Mouse (Mus musculus): ENCODE results near the gene Pik3ap1.
"Not testable (repeated sequence)": the region's sequence is repeated elsewhere in the genome, so short reads cannot be mapped to it uniquely, and the experiment has no call there.

Gene Pik3ap1

DNA sequence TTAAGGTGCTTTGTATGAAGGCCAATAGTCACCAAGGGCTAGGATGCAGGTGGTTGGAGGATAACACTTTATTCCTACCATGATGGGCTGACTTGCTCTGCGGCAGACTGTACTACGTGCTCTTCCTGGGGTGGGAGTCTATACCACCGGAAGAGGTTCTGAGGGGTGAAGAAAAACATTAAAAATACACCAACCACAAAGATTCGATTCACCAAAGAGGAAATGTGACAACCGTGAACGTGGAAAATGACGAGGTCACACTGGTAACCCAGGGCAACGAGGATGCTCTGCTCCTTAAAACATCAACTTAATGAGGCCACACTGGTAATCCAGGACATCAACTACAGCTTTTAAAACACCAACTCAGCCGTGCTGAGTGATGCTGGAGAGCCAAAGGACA is 56.2 kb downstream of the Pik3ap1 start:
- DNase-seq: no peak

DNA sequence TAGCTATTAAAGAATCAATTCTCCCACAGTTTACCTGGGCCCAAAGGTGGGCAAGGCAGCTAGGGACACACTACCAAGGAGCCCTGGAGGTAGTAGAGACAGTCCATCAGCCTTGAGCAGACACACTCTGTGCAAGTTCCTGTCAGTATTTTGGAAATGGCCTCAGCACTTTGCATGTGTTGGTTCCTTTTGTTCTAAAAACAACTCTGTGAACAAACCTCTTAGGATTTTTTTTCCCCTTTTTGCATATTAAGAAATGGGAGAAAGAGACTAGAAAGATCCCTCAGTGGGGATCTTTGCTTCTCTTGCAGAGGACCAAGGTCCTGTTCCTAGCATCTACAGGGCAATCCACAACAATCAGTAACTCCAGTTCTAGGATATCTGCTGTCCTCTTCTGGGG is 61.1 kb downstream of the Pik3ap1 start:
- no peak for DNase-seq

DNA sequence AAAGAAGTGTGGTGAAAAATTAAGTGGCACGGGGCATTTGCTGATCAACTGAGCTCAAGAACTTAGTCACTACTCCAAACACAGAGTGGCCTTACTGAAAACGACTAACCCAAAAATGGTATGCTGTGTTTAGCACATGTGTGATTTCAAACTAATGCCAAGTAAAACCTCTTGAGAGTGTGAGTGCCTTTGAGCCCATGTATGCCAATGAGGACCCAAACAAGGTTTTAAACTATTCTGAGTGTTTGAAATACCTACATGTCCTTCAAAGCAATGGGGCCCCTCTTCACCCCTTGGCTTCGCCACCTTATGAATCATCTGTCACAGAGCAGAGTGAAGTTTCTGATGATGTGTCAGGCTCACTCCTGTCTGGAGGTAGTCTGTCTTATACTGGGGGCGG is 61.8 kb downstream of the Pik3ap1 start:
- no peak for DNase-seq

DNA sequence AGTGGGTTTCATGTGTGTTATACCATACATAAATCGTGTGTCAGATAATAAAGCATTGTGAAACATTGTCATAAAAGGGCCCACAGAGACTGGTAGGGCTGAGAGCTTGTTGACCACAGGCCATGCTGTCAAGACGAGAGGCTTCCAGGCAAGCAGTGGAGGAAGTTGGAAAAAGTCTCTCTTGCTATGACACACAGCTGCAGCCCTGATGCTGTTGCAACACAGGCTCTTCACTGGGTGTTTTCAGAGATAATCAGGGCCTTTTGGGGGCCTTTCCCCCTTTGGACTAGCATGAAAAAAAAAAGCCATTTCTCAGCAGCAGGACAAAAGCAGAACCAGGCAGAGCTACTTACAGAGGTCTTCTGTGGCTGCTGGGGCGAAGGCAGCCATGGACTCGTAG is 63.8 kb downstream of the Pik3ap1 start:
- no peak for DNase-seq

DNA sequence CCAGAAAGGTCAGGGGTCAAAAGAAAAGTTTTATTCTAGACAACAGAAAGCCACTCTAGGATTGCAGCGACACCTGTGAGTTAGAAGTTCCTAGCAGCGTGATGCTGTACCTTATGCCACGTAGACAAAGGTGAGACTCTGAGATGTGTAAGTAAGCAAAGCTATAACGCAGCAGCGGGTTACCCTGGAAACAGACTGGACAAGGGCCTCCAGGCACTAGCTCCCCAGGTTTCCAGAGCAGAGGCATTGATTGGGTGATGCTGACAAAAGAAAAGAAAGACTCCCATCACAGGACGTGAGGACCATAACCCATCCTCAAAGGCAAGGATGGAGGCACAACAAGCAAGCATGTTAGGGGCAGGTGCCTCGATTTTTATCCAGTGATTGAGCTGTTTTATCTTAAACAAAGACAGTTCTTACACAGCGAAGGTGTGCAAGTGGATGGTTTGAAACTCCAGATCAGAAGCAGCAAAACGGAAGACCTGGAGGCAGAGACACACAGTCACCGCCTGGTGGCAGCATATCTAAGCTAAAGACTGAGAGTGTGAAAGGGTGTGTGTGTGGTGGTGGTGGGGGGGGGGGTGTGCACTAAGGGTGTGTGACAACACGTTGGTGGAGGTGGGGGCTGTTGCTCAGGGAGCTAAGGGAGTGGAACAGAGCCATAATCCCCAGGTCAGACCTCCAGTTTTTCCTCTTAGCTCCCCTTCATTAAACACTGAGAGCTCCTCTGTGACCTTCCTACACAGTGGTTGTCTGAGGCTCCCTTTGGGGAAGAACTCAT is 67.4 kb downstream of the Pik3ap1 start:
- peak; percentile 56 to 77 for DNase-seq

DNA sequence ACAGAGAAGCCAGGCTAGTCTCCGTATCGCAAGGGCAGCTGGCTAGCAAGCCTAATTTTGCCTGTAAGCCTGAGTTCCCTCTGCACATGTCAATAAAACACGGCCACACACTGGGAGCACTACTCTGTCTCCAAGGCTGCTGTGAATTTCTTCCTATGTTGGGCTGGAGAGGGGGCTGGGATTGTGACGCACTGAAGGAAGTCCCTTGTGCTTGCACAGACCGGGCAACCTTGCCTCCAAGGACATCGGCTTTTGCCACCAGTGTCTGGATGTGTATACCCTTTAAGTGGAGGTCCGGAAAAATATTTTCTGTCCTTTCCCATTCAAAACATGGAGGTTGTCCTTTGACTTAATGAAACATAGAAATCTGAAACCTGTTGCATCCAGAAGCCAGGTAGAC is 70.2 kb downstream of the Pik3ap1 start:
- DNase-seq: no peak

DNA sequence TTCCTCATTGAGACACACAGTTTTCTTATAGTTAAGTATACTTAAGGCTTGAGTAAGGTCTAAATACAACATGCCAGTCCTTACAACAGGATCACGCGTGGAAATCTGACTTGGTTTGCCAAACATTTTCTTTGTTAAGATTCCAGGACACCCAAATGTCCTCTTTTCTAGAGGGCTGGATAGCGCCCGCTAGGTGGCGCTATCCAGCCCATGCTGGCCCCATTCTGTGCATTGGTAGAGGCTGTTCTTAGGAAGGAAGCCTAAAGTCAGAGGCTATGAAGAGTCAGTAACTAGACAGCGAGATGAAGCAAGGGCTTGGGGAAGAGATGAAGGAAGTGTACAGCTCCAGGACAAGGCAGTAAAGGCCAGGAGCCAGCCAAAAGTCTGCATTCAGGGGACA is 71.2 kb downstream of the Pik3ap1 start:
- DNase-seq: peak in 1 of 2 experiments; percentile 24

DNA sequence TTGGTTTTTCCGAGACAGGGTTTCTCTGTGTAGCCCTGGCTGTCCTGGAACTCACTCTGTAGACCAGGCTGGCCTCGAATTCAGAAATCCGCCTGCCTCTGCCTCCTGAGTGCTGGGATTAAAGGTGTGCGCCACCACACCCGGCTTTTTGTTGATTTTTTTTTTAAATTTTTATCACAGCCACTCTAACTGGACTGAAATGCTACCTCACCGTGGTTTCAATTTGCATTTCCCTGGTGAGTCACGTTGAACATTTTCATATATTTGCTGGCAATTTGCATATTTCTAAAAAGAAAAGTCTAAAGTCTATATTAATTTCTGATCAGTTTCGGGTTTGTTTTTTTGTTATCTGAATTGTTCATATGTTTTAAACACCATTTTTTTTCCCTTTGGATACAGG is 72.3 kb downstream of the Pik3ap1 start:
- not testable (repeated sequence) for DNase-seq

DNA sequence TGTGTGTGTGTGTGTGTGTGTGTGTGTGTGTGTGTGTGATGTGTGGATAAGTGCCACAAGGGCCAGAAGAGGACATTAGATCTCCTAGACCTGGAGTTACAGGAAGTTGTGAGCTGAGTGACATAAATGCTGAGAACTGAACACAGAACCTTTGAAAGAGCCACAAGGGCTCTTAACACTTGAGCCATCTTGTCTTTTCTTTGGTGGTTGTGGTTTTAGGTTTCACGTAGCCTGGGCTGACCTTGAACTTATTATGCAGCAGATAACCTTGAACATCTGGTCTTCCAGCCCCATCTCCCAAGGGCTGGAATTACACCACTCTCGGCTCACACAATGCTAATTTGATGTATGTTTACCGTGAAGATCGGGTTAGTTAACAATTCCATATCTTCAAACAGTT is 72.9 kb downstream of the Pik3ap1 start:
- no peak for DNase-seq

DNA sequence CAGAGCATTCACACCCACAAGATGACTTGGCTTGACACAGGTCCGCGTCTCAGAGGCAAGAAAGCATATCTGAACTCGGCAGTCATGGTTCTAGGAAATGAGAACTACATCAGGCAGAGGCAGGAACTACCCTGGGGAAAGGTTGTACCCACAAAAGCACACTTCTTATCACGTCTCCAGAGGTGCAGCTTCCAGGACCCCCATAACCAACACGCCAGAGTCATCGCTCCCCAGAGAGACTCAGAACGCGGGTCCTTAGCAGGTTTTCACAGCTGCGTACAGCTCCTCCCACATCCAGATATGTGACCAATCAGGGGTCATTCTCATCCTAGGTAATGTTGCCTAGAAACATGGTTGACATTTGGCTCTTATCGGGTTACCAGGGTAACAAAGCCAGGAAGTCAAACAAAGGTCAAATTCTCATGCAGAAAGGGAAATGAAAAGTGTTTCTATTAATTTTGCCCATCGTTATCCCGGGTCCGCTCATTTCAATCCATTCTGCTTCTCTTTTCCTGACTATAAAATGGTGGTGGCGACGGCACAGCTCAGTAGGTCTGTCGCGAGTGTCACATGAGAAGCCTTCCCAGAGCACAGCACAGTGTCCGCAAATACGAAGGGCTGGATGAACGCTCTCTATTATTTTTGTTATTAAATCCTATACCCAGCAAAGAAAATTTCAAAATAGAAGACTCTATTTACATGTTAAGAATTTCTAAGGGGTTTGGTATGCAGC is 73.8 kb downstream of the Pik3ap1 start:
- DNase-seq: no peak

DNA sequence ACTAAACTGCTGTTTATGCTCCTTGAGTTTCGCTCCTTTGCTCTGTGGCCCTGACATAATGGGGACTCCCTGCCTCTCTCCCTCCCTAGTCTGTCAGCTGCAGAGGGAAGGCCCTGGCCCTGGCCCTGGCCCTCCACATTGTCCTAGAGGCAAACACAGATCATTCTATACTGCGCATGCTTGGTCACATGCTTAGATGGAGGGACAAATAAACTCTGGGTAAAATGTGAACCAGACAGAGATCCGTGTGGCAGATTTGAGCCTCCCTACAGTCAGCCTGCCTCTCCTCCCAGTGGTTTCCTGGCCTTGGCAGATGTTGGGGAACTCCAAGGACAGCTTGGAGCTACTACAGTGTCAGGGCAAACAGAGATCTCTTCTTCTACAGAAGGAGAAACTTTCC is 81.0 kb downstream of the Pik3ap1 start:
- DNase-seq: no peak

DNA sequence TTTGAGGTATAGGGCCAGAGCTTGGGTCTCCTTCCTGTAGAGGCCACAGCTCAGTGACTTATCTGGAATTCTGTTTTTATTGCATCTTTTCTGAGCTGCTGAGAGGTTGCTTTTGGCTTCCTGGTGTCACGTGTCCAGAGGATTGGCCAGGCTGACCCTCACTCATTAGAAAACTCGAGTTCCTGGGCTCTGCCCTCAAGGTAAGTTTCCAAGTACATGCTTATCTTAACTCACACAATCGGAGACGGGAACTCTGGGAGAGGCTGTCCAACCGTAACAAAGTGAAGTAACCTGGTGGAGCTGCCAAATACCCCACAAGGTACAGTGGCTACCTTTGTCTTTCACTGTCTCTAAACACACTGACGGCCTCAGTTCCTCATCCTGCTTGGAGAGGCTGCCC is 81.5 kb downstream of the Pik3ap1 start:
- no peak for DNase-seq

DNA sequence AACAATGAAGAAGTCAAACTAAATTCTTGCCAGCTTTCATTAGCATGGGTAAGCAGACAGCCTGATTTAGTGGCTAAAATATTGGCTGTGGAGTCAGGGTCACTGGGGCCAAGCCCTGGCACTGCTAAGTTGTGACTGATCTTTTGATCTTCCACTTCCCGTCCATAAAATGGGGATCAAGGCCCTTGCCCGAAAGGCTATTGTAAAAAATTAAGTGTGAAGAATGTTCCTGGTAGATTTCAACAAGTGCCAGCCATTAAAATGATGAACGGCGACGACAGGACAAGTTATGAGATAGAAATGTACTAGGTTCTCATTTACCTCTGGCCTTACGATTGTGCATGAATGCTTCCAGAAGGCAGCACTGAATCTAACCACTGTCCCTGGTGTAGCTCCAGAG is 83.0 kb downstream of the Pik3ap1 start:
- no peak for DNase-seq

DNA sequence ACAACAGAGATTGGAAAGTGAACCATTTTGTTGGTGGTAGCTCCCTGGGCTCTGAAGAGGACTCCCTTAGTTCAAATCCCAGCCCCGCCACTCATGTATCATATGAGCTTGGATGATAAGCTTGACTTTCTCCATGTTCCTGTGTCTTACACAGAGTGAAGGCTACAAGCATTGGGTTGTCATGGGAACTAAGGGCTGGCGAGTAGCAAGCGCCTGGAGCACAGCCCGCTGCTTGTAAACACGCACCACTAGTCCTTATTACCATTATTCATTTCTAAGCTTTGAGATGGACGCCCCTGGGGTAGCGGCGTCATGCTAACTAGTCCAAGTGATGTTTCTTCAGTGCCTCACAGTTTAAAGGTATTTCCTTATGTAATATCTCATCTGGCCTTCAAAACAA is 85.5 kb downstream of the Pik3ap1 start:
- no peak for DNase-seq

DNA sequence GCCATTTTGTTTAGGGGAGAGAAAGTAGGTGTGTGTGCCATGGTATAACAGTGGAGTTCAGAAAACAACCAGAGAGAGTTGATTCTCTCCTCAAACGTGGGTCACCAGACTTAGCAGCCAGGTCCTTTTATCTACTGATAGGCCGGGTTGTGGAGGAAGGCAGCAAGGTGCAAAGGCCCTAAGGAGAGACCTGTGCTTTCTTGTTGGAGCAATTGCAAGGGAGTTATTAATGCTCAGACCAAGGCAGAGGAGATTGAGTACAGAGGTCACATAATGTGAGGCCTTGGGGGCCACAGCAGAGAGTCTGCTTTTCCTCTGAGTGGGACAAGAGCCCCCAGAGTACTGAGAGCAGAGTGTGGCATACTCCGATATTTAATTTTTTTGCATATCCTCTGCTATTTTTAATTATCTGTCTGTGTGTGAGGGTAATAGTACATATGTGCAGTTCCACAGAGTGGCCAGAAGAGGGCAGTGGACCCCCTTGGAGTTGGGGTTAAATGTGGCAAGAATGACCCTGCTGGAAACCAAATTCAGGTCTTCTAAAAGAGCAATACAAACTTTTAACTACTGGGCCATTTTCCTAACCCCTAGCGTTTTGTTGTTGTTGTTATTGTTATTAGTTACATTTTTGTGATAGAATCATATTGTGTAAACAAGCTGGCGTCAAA is 93.8 kb downstream of the Pik3ap1 start:
- no peak for DNase-seq

DNA sequence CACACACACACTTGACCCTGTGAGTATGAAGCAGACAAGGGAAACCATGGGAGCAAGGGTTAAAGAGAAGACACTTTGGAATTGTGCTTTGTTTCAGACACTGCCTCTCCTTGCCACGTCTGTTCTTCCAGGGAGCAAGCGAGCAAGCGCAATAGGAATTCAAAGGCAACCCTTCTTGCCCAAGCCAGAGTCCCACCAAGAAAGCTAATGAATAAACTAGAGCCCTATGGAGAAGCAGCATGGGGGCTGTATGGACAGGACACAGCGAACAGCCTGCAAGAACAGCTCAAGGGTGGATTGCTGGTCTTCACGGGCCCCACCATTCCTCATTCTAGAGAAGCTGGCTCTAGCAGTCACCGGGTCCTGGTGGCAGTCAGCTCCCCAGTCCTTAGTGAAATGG is 96.3 kb downstream of the Pik3ap1 start:
- DNase-seq: no peak

DNA sequence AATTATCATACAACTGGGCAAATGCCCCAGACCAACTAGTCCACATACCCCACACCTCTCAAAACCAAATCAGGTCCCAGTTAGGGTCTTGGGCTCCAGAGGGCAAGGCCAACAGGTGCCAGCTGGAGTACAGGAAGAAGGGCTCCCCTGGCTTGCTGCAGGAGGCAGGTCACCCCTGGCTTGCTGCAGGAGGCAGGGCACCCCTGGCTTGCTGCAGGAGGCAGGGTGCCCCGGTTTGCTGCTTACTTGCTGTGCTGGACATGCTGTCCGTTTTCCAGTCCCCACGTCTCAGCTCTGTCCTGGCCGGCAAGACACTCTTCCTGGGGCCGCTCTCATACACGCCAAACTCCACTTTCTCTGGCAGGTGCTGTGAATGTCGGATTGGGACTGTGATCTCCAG is 97.7 kb downstream of the Pik3ap1 start:
- DNase-seq: no peak

DNA sequence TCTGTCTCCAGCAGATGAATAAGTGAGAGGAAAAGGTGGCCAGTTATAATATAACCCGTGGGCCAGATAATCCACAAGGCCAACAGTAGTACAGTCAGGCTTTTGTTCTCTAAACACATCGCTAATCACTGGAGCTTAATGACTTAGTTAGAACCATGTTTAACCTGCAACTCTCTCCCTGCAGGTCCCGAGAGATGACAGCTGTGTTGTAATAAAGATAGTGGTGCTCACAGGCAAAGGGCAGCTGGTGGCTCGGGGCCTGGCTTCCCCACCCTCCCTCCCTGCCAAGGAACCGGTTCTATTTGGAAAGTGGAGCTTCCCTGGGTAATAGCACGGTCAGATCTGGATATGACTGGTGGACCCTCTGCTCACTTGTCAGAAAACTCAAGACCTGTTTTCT is 100.4 kb downstream of the Pik3ap1 start:
- no peak for DNase-seq

DNA sequence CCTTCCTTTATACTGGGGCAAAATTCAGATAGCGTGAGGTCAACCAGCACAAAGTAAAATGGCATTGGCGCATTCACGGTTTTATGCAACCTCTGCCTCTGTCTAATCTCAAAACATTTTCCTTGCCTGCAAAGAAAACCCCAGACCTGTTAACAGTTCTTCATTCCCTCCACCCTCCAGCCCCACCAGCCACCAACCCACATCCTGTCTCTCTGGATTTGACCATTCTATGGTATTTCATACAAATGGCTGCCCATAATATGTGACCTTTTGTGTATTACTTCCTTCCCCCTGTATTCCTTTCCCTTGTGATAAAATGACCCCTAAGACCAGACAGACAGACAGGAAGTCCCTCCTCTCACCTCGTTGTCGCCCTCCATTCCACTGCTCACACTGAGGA is 102.2 kb downstream of the Pik3ap1 start:
- no peak for DNase-seq

DNA sequence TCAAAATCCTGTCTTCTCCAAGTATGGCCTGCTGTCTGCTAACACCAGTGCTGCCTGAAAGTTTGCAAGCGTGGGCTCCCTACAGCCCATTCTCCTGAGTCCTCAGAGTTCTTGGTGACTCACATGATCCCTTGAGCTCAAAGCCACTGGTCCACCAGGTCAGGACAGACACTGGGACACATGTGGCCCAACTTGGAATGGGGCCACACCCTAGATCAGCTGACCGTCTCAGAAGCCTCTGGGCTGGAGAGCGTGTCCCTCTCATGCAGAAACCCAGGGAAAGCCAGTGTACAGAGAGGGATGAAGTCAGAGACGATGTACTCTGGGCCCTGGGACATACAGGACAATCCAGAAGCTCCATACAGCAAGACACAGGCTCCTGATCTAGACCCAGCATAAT is 102.7 kb downstream of the Pik3ap1 start:
- DNase-seq: no peak

DNA sequence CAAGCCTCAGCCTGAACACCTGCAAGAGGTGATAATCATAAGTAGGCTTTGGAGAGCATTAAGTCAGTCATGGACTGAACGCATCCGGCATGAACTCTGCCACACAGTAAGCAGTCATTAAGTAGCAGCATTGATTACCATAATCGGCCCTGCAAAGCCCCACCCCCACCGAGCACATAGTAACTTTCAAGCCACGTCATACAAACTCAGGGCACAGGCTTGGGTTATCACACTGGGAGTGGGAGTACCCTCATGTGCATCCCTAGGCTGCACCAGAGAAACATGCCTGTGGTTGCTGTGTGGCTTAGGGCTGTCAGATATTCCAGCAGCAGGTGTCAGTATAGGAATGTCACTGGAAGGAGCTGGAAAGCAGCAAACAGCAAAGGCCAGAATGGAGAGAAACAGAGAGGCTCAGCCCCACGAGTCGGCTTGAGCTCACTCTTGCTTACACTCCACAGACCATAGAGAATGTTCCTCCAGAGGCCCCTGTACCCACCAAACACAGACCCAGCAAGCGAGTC is 105.1 kb downstream of the Pik3ap1 start:
- DNase-seq: no peak

DNA sequence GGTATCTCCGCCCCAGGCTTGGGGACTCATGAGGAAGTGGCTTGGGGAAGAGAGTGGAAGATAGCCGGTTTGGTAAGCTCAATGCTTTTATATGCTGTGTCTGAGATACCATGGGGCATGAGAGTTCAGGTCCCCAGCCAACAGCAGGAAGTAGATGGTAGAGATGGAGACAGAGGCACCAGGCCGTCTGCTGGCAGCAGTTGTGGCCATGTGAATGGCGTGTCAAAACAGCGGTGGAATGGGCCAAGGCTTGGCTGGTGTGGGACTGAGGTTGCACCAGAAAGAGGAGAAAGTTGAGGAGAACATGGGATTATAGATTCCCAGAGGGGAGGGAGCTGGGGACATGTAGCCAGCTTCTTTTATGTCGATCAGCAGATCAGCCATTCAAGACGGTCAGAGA is 106.3 kb downstream of the Pik3ap1 start:
- no peak for DNase-seq

DNA sequence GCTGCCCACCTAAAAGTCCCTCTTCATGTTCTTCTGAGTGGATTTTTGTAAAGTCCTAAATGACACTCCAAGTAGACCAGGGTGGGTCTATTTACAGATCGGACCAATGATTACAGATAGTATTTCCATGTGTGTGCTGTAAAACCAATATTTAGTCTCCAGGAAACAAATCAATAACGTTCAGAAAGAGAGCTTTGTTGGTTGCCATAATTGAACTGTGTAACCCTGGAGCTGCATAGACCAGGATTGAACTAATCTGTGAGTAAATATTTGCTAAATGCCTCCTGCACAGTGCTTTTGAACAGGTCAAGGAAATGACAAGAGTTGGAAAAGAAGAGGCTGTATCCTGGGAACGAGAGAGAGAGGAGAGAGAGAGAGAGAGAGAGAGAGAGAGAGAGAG is 109.3 kb downstream of the Pik3ap1 start:
- DNase-seq: no peak

DNA sequence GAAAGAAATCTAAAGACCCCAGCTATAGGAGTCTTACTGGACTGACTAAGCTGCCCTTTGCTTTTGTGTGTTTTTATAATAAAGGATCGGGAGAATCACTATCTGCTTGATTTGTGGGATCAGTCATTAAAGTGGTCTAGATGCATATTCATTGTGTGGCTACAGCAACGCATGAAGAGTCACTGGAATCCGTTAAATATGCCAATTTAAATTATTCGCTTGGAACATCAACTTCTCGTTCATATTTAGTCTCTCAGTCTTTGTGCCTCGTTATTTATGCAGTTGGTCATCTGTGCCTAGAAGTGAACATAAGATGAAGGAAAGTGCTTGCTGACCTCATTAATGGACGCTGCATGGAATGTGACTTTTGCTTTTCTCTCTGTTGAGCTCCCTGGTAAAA is 114.0 kb downstream of the Pik3ap1 start:
- DNase-seq: no peak
